Mouse (Mus musculus): Measurements from ENCODE around the gene Arl4a. TPM values are rescaled to one million over a fixed set of nuclear protein-coding genes. Genes with fewer than 3 reads are reported as not detected.

Gene Arl4a
- 58.3 TPM for polyA plus RNA-seq (2017; shearing (Covaris generic))

DNA sequence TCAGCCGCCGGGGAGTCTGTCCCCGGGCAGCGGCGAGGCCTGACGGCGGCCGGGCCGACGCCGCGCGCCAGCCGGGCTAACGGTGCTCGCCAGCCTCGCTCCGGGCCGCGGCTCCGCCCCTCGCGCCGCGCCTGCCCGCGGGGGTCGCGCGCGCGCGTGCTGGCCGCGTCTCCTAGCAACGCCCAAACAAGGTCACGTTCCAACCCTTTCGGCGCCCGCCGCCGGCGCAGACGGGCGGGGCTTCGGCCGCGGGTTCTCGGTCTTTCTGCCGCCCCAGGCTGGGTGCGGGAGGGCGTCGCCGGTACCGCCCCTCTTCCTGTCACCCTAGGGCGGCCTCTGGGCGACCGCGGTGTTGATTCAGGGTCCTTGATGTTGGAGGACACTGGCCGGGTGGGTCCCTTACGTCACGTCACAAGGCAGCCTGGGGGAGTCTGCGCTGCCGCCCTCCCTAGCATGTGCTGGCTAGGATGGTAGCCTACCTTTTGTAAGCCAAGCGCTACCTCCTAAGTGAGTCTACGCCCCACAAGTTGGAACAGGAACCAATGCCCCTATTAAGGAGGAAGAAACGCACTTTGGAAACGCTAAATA, at the start of gene Arl4a:
Gene Arl4a, minus strand, starts transcription at position 150 of the 588 bp plus-strand sequence.

Other genes starting within 250 kb of the Arl4a start
- not detected for gene Scin, start 96.2 kb upstream of the Arl4a start, polyA plus RNA-seq (2017; shearing (Covaris generic))
- gene Lsmem1, start 161.5 kb upstream of the Arl4a start, polyA plus RNA-seq (2017; shearing (Covaris generic)), result not detected
- gene Ifrd1, start 210.5 kb upstream of the Arl4a start, polyA plus RNA-seq (2017; shearing (Covaris generic)), result 828 TPM

Data from naive thymus-derived CD4-positive, alpha-beta T cell, adult 5 months (primary cell).